In genomic region chr15:26642563-26642962, GRCm38 (mm10) we compare ENCODE assay signal across 26 mouse cellular contexts.
DNase-seq lines count a peak whose midpoint lies in the region; ATAC-seq and TF ChIP-seq lines count a peak whose summit lies in the region.
"Had no signal": no experiment of that assay in that cellular context is flagged by ENCODE, and none has a peak within 500 bp of the region (broad histone marks: within the 10 kb centered on the region; RNA-seq: fewer than 3 reads in every experiment).

No protein-coding gene starts in this region.

- intact Hi-C loops in heart, postnatal 14 days (cut with DNase I) = loop anchor here (5.0 kb wide), 1 partner anchor 255 kb away; the partner anchor contains the start of gene Fbxl7
- intact Hi-C loops in left cerebral cortex, adult 2 months (cut with DNase I) = loop anchor here (1.0 to 5.0 kb wide), 2 partner anchors 547 to 590 kb away; no protein-coding TSS in a partner anchor
- intact Hi-C loops in left cerebral cortex, postnatal 4 days (cut with DNase I) = loop anchor here (10.0 kb wide), 2 partner anchors 252 to 542 kb away; partner anchors contain the start of gene Fbxl7

- no peak overlapping the region for H3K4me2 ChIP-seq in heart, postnatal 0 days (ENCODE audit: low read depth, low read length)
- H3K4me2 ChIP-seq in CH12.LX (ENCODE audit: insufficient read depth, low read depth, poor library complexity, severe bottlenecking) = no peak overlapping the region
- H3K4me2 ChIP-seq: hindbrain, embryonic 13.5 days; limb, embryonic 12.5 days; liver, embryonic 15.5 days; midbrain, embryonic 13.5 days had no signal

- H3K4me3 ChIP-seq in heart, postnatal 0 days (ENCODE audit: low read depth, low read length) = no peak overlapping the region
- H3K4me3 ChIP-seq in left cerebral cortex, adult 2 months = no peak overlapping the region
- no peak overlapping the region for H3K4me3 ChIP-seq in CH12.LX (replicated peaks in 1 of 3; ENCODE audit: low read depth in 2 of 3, low read length in 2 of 3, poor library complexity in 1 of 3)
- H3K4me3 ChIP-seq: erythroblast, embryonic 14.5 days; hindbrain, embryonic 13.5 days; limb, embryonic 12.5 days; liver, embryonic 15.5 days; midbrain, embryonic 13.5 days had no signal

- no peak overlapping the region for H3K27ac ChIP-seq in heart, postnatal 0 days (ENCODE audit: low read depth)
- no peak overlapping the region for H3K27ac ChIP-seq in left cerebral cortex, adult 2 months
- no peak overlapping the region for H3K27ac ChIP-seq in CH12.LX (ENCODE audit: insufficient read depth, low read depth)
- H3K27ac ChIP-seq: hindbrain, embryonic 13.5 days; limb, embryonic 12.5 days; liver, embryonic 15.5 days; macrophage; midbrain, embryonic 13.5 days had no signal

- no peaks in the 10 kb centered on the region for H3K36me3 ChIP-seq in heart, postnatal 0 days (replicated peaks; ENCODE audit: control insufficient read depth, insufficient read depth, low read length)
- no peaks in the 10 kb centered on the region for H3K36me3 ChIP-seq in CH12.LX (replicated peaks in 1 of 2; ENCODE audit: control insufficient read depth in 1 of 2, insufficient read depth in 1 of 2, low read length in 1 of 2)
- H3K36me3 ChIP-seq: G1E; hindbrain, embryonic 13.5 days; limb, embryonic 12.5 days; liver, embryonic 15.5 days; midbrain, embryonic 13.5 days had no signal

- TF ChIP-seq CTCF in heart, postnatal 0 days (IDR thresholded peaks at IDR 0.05; ENCODE audit: low read depth) = peak; percentile 12; the same call in 1 of the 2 replicates
- peak; percentile 40 for TF ChIP-seq CTCF in left cerebral cortex, adult 2 months (IDR thresholded peaks at IDR 0.05)
- TF ChIP-seq CTCF in CH12.LX (conservative IDR thresholded peaks at IDR 0.05 in 1 of 2, IDR thresholded peaks at IDR 0.05 in 1 of 2; ENCODE audit: low read depth in 2 of 2, low read length in 2 of 2) = peak in 1 of 2 experiments; percentile 36; a peak in 2 of 4 replicates

- no peaks in the 10 kb centered on the region for H3K79me2 ChIP-seq in CH12.LX (replicated peaks; ENCODE audit: control insufficient read depth, extremely low read depth, insufficient read depth, poor library complexity, severe bottlenecking)

- no peak for TF ChIP-seq EP300 in heart, postnatal 0 days (IDR thresholded peaks at IDR 0.05; ENCODE audit: low read depth)
- TF ChIP-seq EP300 in CH12.LX (IDR thresholded peaks at IDR 0.05; ENCODE audit: low read length) = no peak

- no peaks in the 10 kb centered on the region for H3K27me3 ChIP-seq in heart, postnatal 0 days (ENCODE audit: control insufficient read depth, insufficient read depth, low read length)
- H3K27me3 ChIP-seq in CH12.LX (replicated peaks) = no peaks in the 10 kb centered on the region
- H3K27me3 ChIP-seq: hindbrain, embryonic 13.5 days; limb, embryonic 12.5 days; liver, embryonic 15.5 days; midbrain, embryonic 13.5 days had no signal

- no peak for ATAC-seq in heart, postnatal 0 days (ENCODE audit: insufficient read depth, low read depth)
- ATAC-seq: midbrain, embryonic 13.5 days had no signal

- in situ Hi-C loops in CH12.LX (cut with MboI; ENCODE audit: low pct_ligation_motif_present, low pct_unique_long_range_greater_than_20kb, low sequenced_read_pairs) = no loop called here

- no peaks in the 10 kb centered on the region for H3K9me3 ChIP-seq in heart, postnatal 0 days (replicated peaks; ENCODE audit: control insufficient read depth, low read length)
- no peaks in the 10 kb centered on the region for H3K9me3 ChIP-seq in CH12.LX (replicated peaks; ENCODE audit: low read length)
- H3K9me3 ChIP-seq: G1E; hindbrain, embryonic 13.5 days; limb, embryonic 12.5 days; liver, embryonic 15.5 days; midbrain, embryonic 13.5 days had no signal

- no peak for TF ChIP-seq POLR2A in CH12.LX (IDR thresholded peaks at IDR 0.05; ENCODE audit: low read depth, low read length)

- WGBS in heart, postnatal 0 days = 81% methylated on average over 4 of the region's 4 CpGs

- H3K9ac ChIP-seq in heart, postnatal 0 days (replicated peaks; ENCODE audit: low read depth, low read length) = no peak overlapping the region
- H3K9ac ChIP-seq in CH12.LX (ENCODE audit: insufficient read depth, low read depth) = no peak overlapping the region
- H3K9ac ChIP-seq: hindbrain, embryonic 13.5 days; limb, embryonic 12.5 days; liver, embryonic 15.5 days; midbrain, embryonic 13.5 days had no signal

- dilution Hi-C loops in CH12.LX (cut with MboI; ENCODE audit: extremely low pct_ligation_motif_present, extremely low pct_unique_long_range_greater_than_20kb, low sequenced_read_pairs) = no loop called here

- no peaks in the 10 kb centered on the region for H3K4me1 ChIP-seq in heart, postnatal 0 days (ENCODE audit: control insufficient read depth, insufficient read depth)
- no peaks in the 10 kb centered on the region for H3K4me1 ChIP-seq in CH12.LX (ENCODE audit: control insufficient read depth in 1 of 2, insufficient read depth in 2 of 2)
- H3K4me1 ChIP-seq: hindbrain, embryonic 13.5 days; limb, embryonic 12.5 days; liver, embryonic 15.5 days; midbrain, embryonic 13.5 days had no signal

- peak; percentile 35 for TF ChIP-seq RAD21 in CH12.LX (IDR thresholded peaks at IDR 0.05; ENCODE audit: low read depth, low read length)

- no peak for DNase-seq in heart, postnatal 0 days (ENCODE audit: low spot score)
- no peak for DNase-seq in heart, postnatal 14 days
- DNase-seq in left cerebral cortex, adult 2 months (ENCODE audit: extremely low spot score in 1 of 2, low spot score in 2 of 2) = no peak
- no peak for DNase-seq in left cerebral cortex, postnatal 4 days
- DNase-seq in CH12.LX (ENCODE audit: extremely low read depth) = no peak
- peak; percentile 25 for DNase-seq in brain, adult 2 months (ENCODE audit: low read depth, low spot score)
- DNase-seq in thymus, postnatal 4 days = no peak
- DNase-seq: adrenal gland, postnatal 10 days; B cell, adult 2 months; cerebellum, adult 11-12 months; cerebellum, postnatal 10 days; heart, postnatal 36 days; kidney, adult 18-20 months; kidney, postnatal 4 days; layer of hippocampus, adult 9-11 months; right cerebral cortex, adult 18-20 months; spleen, adult 18-20 months; thymus, adult 2 months; thymus, postnatal 36 days had no signal

TF ChIP-seq in CH12.LX, 34 proteins besides CTCF, POLR2A, EP300 and RAD21:
- TF ChIP-seq KAT2A (IDR thresholded peaks at IDR 0.05; ENCODE audit: insufficient replicate concordance, low read length) (no peak), PAX5 (IDR thresholded peaks at IDR 0.05; ENCODE audit: low read length) (no peak), ZKSCAN1 (IDR thresholded peaks at IDR 0.05; ENCODE audit: borderline replicate concordance, low read depth, low read length) (no peak)
TF ChIP-seq in CH12.LX: peak in this region for 0.
